8 mouse cellular contexts compared by ENCODE assay signal in genomic region chr3:108185460-108186097, GRCm38 (mm10). TPM values are rescaled to one million over a fixed set of nuclear protein-coding genes. Genes with fewer than 3 reads are reported as not detected.
DNase-seq lines count a peak whose midpoint lies in the region; ATAC-seq and TF ChIP-seq lines count a peak whose summit lies in the region.

No protein-coding gene starts in this region.

- no peak for TF ChIP-seq CTCF in C2C12 (IDR thresholded peaks at IDR 0.05; ENCODE audit: control insufficient read depth, insufficient read depth, insufficient read length)

- no peak for ATAC-seq in liver, embryonic 11.5 days (replicated peaks; ENCODE audit: low FRiP score)

- H3K36me3 ChIP-seq in C2C12 (ENCODE audit: control insufficient read depth, insufficient read depth): no peaks in the 10 kb centered on the region
- peaks cover 16% of the 10 kb centered on the region for H3K36me3 ChIP-seq in forebrain, embryonic 10.5 days (replicated peaks)
- no peaks in the 10 kb centered on the region for H3K36me3 ChIP-seq in liver, embryonic 11.5 days (ENCODE audit: control insufficient read depth, insufficient read depth, low read length)

- intact Hi-C loops in left cerebral cortex, postnatal 14 days (cut with DNase I): loop anchor here (2.0 kb wide), 1 partner anchor 25 kb away; the partner anchor contains the start of gene Atxn7l2

- H3K9ac ChIP-seq in liver, embryonic 11.5 days (ENCODE audit: low read depth, low read length): peak overlapping the region; percentile 55; the same call in 1 of the 2 replicates

- no peaks in the 10 kb centered on the region for H3K79me3 ChIP-seq in C2C12 (ENCODE audit: low read depth)

- H3K9me3 ChIP-seq in forebrain, embryonic 10.5 days: no peaks in the 10 kb centered on the region
- H3K9me3 ChIP-seq in liver, embryonic 11.5 days (ENCODE audit: control insufficient read depth, low read length): no peaks in the 10 kb centered on the region

- peak overlapping the region; percentile 13 for H3ac ChIP-seq in C2C12 (ENCODE audit: control insufficient read depth, insufficient read length, low read depth)

- H3K27ac ChIP-seq in forebrain, embryonic 10.5 days: peak overlapping the region; percentile 57; the same call in 1 of the 2 replicates
- no peak overlapping the region for H3K27ac ChIP-seq in liver, embryonic 11.5 days (ENCODE audit: low read depth, low read length)

- WGBS in forebrain, embryonic 10.5 days: 3% methylated on average over 16 of the region's 16 CpGs
- WGBS in liver, embryonic 11.5 days: 3% methylated on average over 16 of the region's 16 CpGs

- no peaks in the 10 kb centered on the region for H3K79me2 ChIP-seq in C2C12 (ENCODE audit: control insufficient read depth, insufficient read depth)

- no peaks in the 10 kb centered on the region for H3K27me3 ChIP-seq in C2C12 (ENCODE audit: control insufficient read depth, insufficient read depth, insufficient read length)
- H3K27me3 ChIP-seq in forebrain, embryonic 10.5 days (ENCODE audit: poor library complexity, severe bottlenecking): peaks cover 38% of the 10 kb centered on the region
- peaks cover 21% of the 10 kb centered on the region for H3K27me3 ChIP-seq in liver, embryonic 11.5 days (replicated peaks; ENCODE audit: control insufficient read depth, insufficient read depth, low read length)

- H3K4me2 ChIP-seq in liver, embryonic 11.5 days: peak overlapping the region; percentile 94

- H3K4me1 ChIP-seq in forebrain, embryonic 10.5 days: peaks cover 30% of the 10 kb centered on the region
- H3K4me1 ChIP-seq in liver, embryonic 11.5 days (replicated peaks; ENCODE audit: control insufficient read depth, insufficient read depth, low read length): no peaks in the 10 kb centered on the region

- peak overlapping the region; percentile 29 for H3K4me3 ChIP-seq in C2C12 (ENCODE audit: insufficient read depth, poor library complexity, severe bottlenecking)
- peak overlapping the region; percentile 88 for H3K4me3 ChIP-seq in forebrain, embryonic 10.5 days
- peak overlapping the region; percentile 68 for H3K4me3 ChIP-seq in liver, embryonic 11.5 days (ENCODE audit: low read depth, low read length)

- peak; percentile 33 for DNase-seq in embryo, embryonic 10.5 days (ENCODE audit: low spot score)
- no peak for DNase-seq in embryo, embryonic 9.5 days (ENCODE audit: extremely low spot score)
- DNase-seq in forebrain, embryonic 10.5 days (ENCODE audit: extremely low spot score, low spot score): no peak
- no peak for DNase-seq in liver, embryonic 11.5 days (ENCODE audit: low spot score)
- no peak for DNase-seq in left cerebral cortex, postnatal 14 days (ENCODE audit: low spot score in 2 of 2)
- no peak for DNase-seq in adrenal gland, postnatal 25 days
- no peak for DNase-seq in adrenal gland, postnatal 14 days

TF ChIP-seq in C2C12, 6 proteins besides CTCF, POLR2A, EP300 and RAD21:
- TF ChIP-seq CEBPB (IDR thresholded peaks at IDR 0.05; ENCODE audit: low read depth): no peak
- TF ChIP-seq FOSL1 (IDR thresholded peaks at IDR 0.05; ENCODE audit: insufficient read depth, low read length, poor library complexity, severe bottlenecking): no peak
- TF ChIP-seq MYOD1 (IDR thresholded peaks at IDR 0.05; ENCODE audit: control insufficient read depth, insufficient read length, low read depth): no peak
- TF ChIP-seq MYOG (IDR thresholded peaks at IDR 0.05; ENCODE audit: control insufficient read depth, extremely low read depth, insufficient read length): no peak
- TF ChIP-seq MAX (IDR thresholded peaks at IDR 0.05): no peak
- TF ChIP-seq USF1 (IDR thresholded peaks at IDR 0.05; ENCODE audit: low read depth): no peak

RNA-seq across cellular contexts. Expression of gene Amigo1, which starts 0.6 kb away (rescaled TPM):
- polyA plus RNA-seq in C2C12 (2012; fragmentation: generic; extraction: Trizol): 1.9 TPM
- polyA plus RNA-seq in forebrain, embryonic 10.5 days (2016; fragmentation: Nextera tagmentation; extraction: Ambion mirVana): 3.0 and 3.4 TPM in 2 replicates
- polyA plus RNA-seq in liver, embryonic 11.5 days (2014; fragmentation: Nextera tagmentation; extraction: Ambion mirVana): 0.88 and 1.5 TPM in 2 replicates
- total RNA-seq in left cerebral cortex, postnatal 14 days (2021): 10 to 100 TPM; 55.3 to 57.7 TPM
- total RNA-seq in adrenal gland, postnatal 25 days (2021): 21.0 and 24.7 TPM in 2 replicates
- 19.3 and 19.5 TPM in 2 replicates for total RNA-seq in adrenal gland, postnatal 14 days (2021)

RNA-seq across cellular contexts. Expression of gene Cyb561d1, which starts 15.4 kb away (rescaled TPM):
- polyA plus RNA-seq in C2C12 (2012; fragmentation: generic; extraction: Trizol): 1.7 TPM
- 3.7 and 4.2 TPM in 2 replicates for polyA plus RNA-seq in forebrain, embryonic 10.5 days (2016; fragmentation: Nextera tagmentation; extraction: Ambion mirVana)
- polyA plus RNA-seq in liver, embryonic 11.5 days (2014; fragmentation: Nextera tagmentation; extraction: Ambion mirVana): 2.3 and 2.8 TPM in 2 replicates
- 10 to 100 TPM; 13.7 to 14.7 TPM for total RNA-seq in left cerebral cortex, postnatal 14 days (2021)
- total RNA-seq in adrenal gland, postnatal 25 days (2021): 8.7 and 12.1 TPM in 2 replicates
- total RNA-seq in adrenal gland, postnatal 14 days (2021): 5.7 and 9.6 TPM in 2 replicates

RNA-seq across cellular contexts. Expression of gene Atxn7l2, which starts 25.2 kb away (rescaled TPM):
- polyA plus RNA-seq in C2C12 (2012; fragmentation: generic; extraction: Trizol): 6.8 TPM
- 20.2 and 20.3 TPM in 2 replicates for polyA plus RNA-seq in forebrain, embryonic 10.5 days (2016; fragmentation: Nextera tagmentation; extraction: Ambion mirVana)
- polyA plus RNA-seq in liver, embryonic 11.5 days (2014; fragmentation: Nextera tagmentation; extraction: Ambion mirVana): 8.7 and 8.9 TPM in 2 replicates
- total RNA-seq in left cerebral cortex, postnatal 14 days (2021): 10 to 100 TPM; 22.5 to 23.0 TPM
- 12.8 and 15.1 TPM in 2 replicates for total RNA-seq in adrenal gland, postnatal 25 days (2021)
- 8.1 and 10.2 TPM in 2 replicates for total RNA-seq in adrenal gland, postnatal 14 days (2021)

RNA-seq across cellular contexts. Expression of gene Gpr61, which starts 30.9 kb away (rescaled TPM):
- polyA plus RNA-seq in C2C12 (2012; fragmentation: generic; extraction: Trizol): 0.01 TPM
- polyA plus RNA-seq in forebrain, embryonic 10.5 days (2016; fragmentation: Nextera tagmentation; extraction: Ambion mirVana): 0.15 and 0.21 TPM in 2 replicates
- 0.07 TPM in 1 of 2 replicates, not detected in the other for polyA plus RNA-seq in liver, embryonic 11.5 days (2014; fragmentation: Nextera tagmentation; extraction: Ambion mirVana)
- 10 to 100 TPM; 19.7 to 21.0 TPM for total RNA-seq in left cerebral cortex, postnatal 14 days (2021)
- 0.49 TPM in 1 of 2 replicates, not detected in the other for total RNA-seq in adrenal gland, postnatal 25 days (2021)
- total RNA-seq in adrenal gland, postnatal 14 days (2021): 0.23 TPM in 1 of 2 replicates, not detected in the other

RNA-seq across cellular contexts. Expression of gene Gnai3, which starts 39.6 kb away (rescaled TPM):
- polyA plus RNA-seq in C2C12 (2012; fragmentation: generic; extraction: Trizol): 28.8 TPM
- 202 and 207 TPM in 2 replicates for polyA plus RNA-seq in forebrain, embryonic 10.5 days (2016; fragmentation: Nextera tagmentation; extraction: Ambion mirVana)
- 146 and 170 TPM in 2 replicates for polyA plus RNA-seq in liver, embryonic 11.5 days (2014; fragmentation: Nextera tagmentation; extraction: Ambion mirVana)
- total RNA-seq in left cerebral cortex, postnatal 14 days (2021): 10 to 100 TPM; 31.1 to 34.1 TPM
- 136 and 143 TPM in 2 replicates for total RNA-seq in adrenal gland, postnatal 25 days (2021)
- total RNA-seq in adrenal gland, postnatal 14 days (2021): 134 and 140 TPM in 2 replicates

Comparison
In these comparisons a context has a peak if more than half of its experiments do, and no peak if none do; other contexts are left out.
1. H3K4me3 ChIP-seq: peak in every context shown above with its lines; median percentile 88 in forebrain, embryonic 10.5 days; 68 in liver, embryonic 11.5 days; 29 in C2C12.